Mouse (Mus musculus) liver, postnatal 0 days (tissue): ENCODE results near the gene Apoh.

Experiments
- CTCF ChIP-seq: sonication (generic); IDR thresholded peaks from 2 replicates; pipeline ENCODE4 v1.5.1; 2016; ENCODE audit warnings: antibody characterized with exemption, low read depth
- EP300 ChIP-seq: IDR thresholded peaks from 2 replicates; pipeline ENCODE4 v1.6.1; 2016; ENCODE audit warnings: antibody characterized with exemption, low read depth, mild to moderate bottlenecking

DNA sequence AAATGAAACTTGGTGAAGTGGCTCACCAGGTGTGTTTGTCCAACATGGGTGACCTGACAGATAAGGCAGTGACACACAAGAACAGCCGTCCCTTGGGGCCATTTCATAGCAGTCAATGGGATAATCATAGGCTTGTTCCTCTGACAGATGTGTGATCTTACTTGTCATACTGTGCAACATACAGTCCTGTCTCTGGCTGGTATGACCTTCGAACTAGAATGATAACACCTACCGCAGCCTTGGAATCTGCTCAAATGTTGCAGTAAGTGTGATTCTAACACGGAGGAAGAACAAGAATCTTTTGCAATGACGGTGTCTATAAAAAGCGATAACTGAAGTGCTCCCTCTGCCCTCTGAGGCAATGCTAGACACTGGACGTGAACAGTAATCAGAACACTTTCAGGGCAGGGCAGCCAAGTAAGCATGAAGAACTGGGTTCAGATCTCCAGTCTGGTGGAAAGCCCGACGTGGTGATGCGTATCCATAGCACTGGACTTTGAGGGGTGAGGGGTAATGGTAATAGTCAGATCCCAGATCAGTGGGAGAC, 9.8 kb downstream of the Apoh start:
- no peak for TF ChIP-seq EP300
- TF ChIP-seq CTCF: no peak
